Mouse (Mus musculus): ENCODE results near the gene Spata32.

DNA sequence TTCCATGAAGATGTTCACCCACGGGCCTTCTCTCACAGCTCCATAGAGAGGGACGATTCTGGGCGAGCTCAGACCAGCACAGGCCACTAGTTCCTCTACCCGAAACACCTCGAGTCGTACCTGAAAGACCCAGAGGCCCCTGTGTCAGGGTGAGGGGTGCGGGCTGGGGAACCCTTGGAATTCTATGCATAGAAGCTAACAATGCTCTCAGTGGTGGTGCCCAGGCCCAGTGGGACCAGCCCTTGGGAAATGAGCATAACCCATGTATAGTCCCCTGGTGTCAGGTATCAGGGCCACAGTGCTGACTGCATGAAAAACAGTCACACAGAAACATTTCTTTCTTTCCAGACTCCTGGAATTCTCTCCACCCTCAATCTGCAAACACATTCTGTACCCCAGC lies 13.1 kb upstream of the Spata32 start:
- no peak for TF ChIP-seq CTCF (IDR thresholded peaks at IDR 0.05; ENCODE audit: low read depth, low read length)
- no peak for TF ChIP-seq POLR2A (IDR thresholded peaks at IDR 0.05; ENCODE audit: extremely low read depth, insufficient read depth, low read length)

All from liver, adult 2 months (tissue).